ENCODE assay signal across 22 mouse cellular contexts in the genomic region with DNA sequence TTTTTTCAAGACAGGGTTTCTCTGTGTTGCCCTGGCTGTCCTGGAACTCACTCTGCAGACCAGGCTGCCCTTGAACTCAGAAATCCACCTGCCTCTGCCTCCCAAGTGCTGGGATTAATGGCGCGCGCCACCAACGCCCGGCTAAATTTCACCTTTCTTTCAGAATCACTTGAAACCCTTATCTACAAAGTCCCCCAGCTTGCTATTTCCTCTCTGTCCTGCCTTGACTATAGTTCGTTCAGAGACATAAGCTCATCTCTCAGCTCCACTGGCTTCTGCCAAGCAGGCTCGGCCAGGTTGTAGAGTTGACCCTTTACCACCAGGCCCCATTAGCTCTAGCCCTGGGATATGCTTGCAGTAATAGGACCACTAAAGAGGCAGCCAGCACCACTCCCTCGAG. TPM values are rescaled to one million over a fixed set of nuclear protein-coding genes. Genes with fewer than 3 reads are reported as not detected.
"Had no signal": no experiment of that assay in that cellular context is flagged by ENCODE, and none has a peak within 500 bp of the region (broad histone marks: within the 10 kb centered on the region; RNA-seq: fewer than 3 reads in every experiment).

No protein-coding gene starts in this region.

- H3K4me2 ChIP-seq: kidney, embryonic 15.5 days; limb, embryonic 13.5 days; lung, embryonic 14.5 days; midbrain, embryonic 11.5 days; midbrain, embryonic 15.5 days; neural tube, embryonic 12.5 days; stomach, embryonic 15.5 days had no signal

- H3K27ac ChIP-seq: kidney, embryonic 15.5 days; limb, embryonic 13.5 days; liver, embryonic 14.5 days; midbrain, embryonic 15.5 days; neural tube, embryonic 12.5 days; stomach, embryonic 15.5 days had no signal

- ATAC-seq: midbrain, embryonic 15.5 days had no signal

- H3K9me3 ChIP-seq: kidney, embryonic 15.5 days; limb, embryonic 13.5 days; midbrain, embryonic 15.5 days; neural tube, embryonic 12.5 days; stomach, embryonic 15.5 days had no signal

- H3K4me1 ChIP-seq: limb, embryonic 13.5 days; midbrain, embryonic 15.5 days; neural tube, embryonic 12.5 days; stomach, embryonic 15.5 days had no signal

- DNase-seq: kidney, postnatal 14 days; left cerebral cortex, postnatal 4 days; lung, postnatal 4 days; right cerebral cortex, postnatal 4 days; spleen, adult 18-20 months; thymus, postnatal 4 days had no signal

- H3K36me3 ChIP-seq: kidney, embryonic 15.5 days; limb, embryonic 13.5 days; midbrain, embryonic 15.5 days; neural tube, embryonic 12.5 days; stomach, embryonic 15.5 days had no signal

- H3K4me3 ChIP-seq: kidney, embryonic 15.5 days; limb, embryonic 13.5 days; midbrain, embryonic 15.5 days; neural tube, embryonic 12.5 days; stomach, embryonic 15.5 days had no signal

- H3K9ac ChIP-seq: kidney, embryonic 15.5 days; limb, embryonic 13.5 days; liver, embryonic 14.5 days; lung, embryonic 14.5 days; midbrain, embryonic 15.5 days; neural tube, embryonic 12.5 days; stomach, embryonic 15.5 days had no signal

- H3K27me3 ChIP-seq: stomach, embryonic 15.5 days had no signal

RNA-seq across cellular contexts. Expression of a gene that starts 6.7 kb away (rescaled TPM):
- total RNA-seq: liver, adult 2 months; megakaryocyte, adult 5-6 weeks; monocyte, adult 5-6 weeks; neutrophil, adult 5-6 weeks had no signal
- polyA plus RNA-seq: liver, adult 2 months had no signal

RNA-seq across cellular contexts. Expression of a gene that starts 43.5 kb away (rescaled TPM):
- total RNA-seq: layer of hippocampus, postnatal 14 days; left cerebral cortex, adult 18-20 months; liver, adult 2 months; megakaryocyte, adult 5-6 weeks; monocyte, adult 5-6 weeks; neutrophil, adult 5-6 weeks had no signal
- polyA plus RNA-seq: kidney, embryonic 15.5 days; large intestine, adult 2 months; limb, embryonic 13.5 days; liver, adult 2 months; liver, embryonic 14.5 days; lung, embryonic 14.5 days; midbrain, embryonic 11.5 days; neural tube, embryonic 12.5 days; stomach, embryonic 15.5 days had no signal

RNA-seq across cellular contexts. Expression of a gene that starts 43.6 kb away (rescaled TPM):
- total RNA-seq: layer of hippocampus, adult 8-10 months; left cerebral cortex, postnatal 4 days; liver, adult 2 months; megakaryocyte, adult 5-6 weeks; monocyte, adult 5-6 weeks; neutrophil, adult 5-6 weeks had no signal
- polyA plus RNA-seq: kidney, embryonic 15.5 days; limb, embryonic 13.5 days; lung, embryonic 14.5 days; midbrain, embryonic 11.5 days; midbrain, embryonic 15.5 days; neural tube, embryonic 12.5 days had no signal
